Mouse (Mus musculus) kidney, adult 2 months (tissue): ENCODE measurements around the gene Hdhd5.

Experiments used
- CTCF ChIP-seq: fragments of 200-500 bp; conservative IDR thresholded peaks from 2 replicates; pipeline ENCODE4 v1.5.1; 2011; ENCODE audit warnings: low read depth, mild to moderate bottlenecking, control low read depth, low read length, moderate library complexity, mixed read lengths; ENCODE audit not compliant: insufficient read depth, insufficient read length
- POLR2A ChIP-seq: fragments of 200-500 bp; IDR thresholded peaks from one replicate; pipeline ENCODE4 v1.6.1; 2011; ENCODE audit warnings: low read depth, low read length, control low read depth

- no peak for TF ChIP-seq POLR2A
- TF ChIP-seq CTCF: no peak
These were observed 8.7 kb upstream of the Hdhd5 start for GRCm38 (mm10) chr6:120539781-120540231.
